Mouse (Mus musculus) heart, adult 18-20 months (tissue): ENCODE measurements around the gene Rnf10. TPM values are rescaled to one million over a fixed set of nuclear protein-coding genes. Genes with fewer than 3 reads are reported as not detected.

Experiments
- DNase-seq, 2 experiments: peaks; one replicate each; pipeline ENCODE4 v3.0.0; 2021 to 2022; ENCODE audit warnings: mixed read lengths in 1 of 2
- total RNA-seq, 2 experiments: library from RNA; stranded (reverse); gene quantifications; 2 replicates each; pipeline ENCODE4 v1.2.3; 2021

Gene Rnf10
- total RNA-seq, 2 experiments from 2014 or later: 373 to 434 TPM

DNA sequence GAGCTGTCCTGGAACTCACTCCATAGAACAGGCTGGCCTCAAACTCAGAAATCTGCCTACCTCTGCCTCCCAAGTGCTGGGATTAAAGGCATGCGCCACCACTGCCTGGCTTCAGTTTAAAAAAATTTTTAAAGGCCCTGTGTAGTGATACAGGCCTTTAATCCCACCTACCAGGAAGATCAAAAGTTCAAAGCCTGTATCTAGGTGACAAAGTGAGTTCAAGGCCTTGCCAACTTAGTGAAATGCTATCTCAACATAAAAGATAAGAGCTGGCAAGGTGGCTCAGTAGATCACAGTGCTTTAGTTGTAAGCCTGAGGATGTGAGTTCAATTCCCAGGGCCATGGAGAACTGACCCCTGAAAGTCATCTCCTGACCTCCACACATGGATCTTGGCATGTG is 5.4 kb upstream of the Rnf10 start:
- no peak for DNase-seq

DNA sequence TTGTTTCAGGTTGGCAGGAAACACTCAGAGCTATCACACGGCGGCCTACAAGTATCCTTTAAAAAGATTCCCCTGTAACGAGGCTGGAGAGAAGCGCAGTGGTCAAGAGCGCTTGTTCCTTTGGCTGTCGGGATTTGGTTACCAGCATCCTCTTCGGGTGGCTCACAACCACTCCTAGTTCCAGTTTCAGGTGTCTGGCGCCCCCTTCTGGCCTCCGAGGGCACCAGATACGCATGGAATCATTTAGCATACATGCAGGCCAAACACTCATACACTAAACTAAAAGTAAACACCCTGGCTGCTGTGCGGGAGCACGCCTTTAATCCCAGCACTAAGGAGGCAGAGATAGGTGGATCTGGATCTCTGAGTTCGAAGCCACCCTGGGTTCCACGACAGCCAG is 3.3 kb upstream of the Rnf10 start:
- DNase-seq: no peak

GRCm38 (mm10) chr5:115274771-115275170 is 2.1 kb upstream of the Rnf10 start:
- DNase-seq: no peak

DNA sequence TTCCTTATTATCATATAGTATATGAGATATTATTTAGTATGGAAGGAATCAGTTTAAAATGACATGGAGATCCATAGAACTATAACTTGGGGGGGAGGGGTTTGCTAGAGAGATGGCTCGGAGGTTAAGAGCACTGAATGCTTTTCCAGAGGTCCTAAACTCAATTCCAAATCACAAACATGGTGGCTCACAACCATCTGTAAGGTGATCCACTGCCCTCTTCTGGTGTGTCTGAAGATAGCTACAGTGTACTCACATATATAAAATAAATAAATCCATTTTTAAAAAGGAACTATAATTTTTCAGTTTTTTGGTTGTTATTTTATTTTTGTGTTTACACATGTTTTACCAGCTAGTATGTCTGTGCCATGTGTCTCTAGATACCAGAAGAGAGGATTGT is 1.7 kb upstream of the Rnf10 start:
- no peak for DNase-seq

GRCm38 (mm10) chr5:115273549-115274135 is 944 bp upstream of the Rnf10 start:
- no peak for DNase-seq

- DNase-seq: peak; percentile 20 to 59
These were observed 527 bp downstream of the Rnf10 start for GRCm38 (mm10) chr5:115271931-115272811.

- DNase-seq: no peak
These were observed 2.7 kb downstream of the Rnf10 start for GRCm38 (mm10) chr5:115269969-115270368.

- DNase-seq: peak; percentile 61 to 75
These were observed 4.4 kb downstream of the Rnf10 start for GRCm38 (mm10) chr5:115268266-115268665.

- DNase-seq: no peak
These were observed 5.1 kb downstream of the Rnf10 start for GRCm38 (mm10) chr5:115267469-115268045.

DNA sequence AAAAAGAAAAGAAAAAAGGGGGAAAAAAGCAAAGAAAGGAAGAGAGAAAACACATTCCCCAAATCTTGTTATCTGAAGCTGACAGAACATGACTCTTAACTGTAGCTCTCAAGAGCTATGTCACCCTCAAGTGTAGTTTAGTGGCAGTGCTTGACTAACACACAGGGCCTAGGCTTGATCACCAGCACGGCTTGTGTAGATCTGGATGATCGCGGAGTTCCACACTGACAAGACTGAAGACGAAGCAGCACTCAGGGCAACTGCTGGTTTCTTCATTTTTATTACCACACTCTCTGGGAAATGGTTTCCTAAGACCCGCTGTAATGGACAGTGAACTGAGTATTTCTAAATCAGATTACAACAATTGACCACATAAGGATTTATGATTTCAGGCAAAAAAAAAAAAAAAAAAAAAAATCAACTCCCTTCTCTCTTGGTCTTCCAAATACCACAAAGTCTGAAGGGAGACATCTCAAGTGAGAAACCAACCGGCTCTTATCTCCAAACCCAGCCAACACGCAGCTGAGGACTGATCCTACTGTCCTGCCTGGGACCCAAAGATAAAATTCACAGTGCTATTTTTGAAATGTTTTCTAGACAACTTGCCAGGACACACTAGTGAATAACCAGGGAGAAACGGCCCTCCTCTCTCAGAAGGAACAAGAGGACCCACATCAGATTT is 5.8 kb downstream of the Rnf10 start:
- DNase-seq: peak in 1 of 2 experiments; percentile 61

- DNase-seq: no peak
These were observed 6.4 kb downstream of the Rnf10 start for GRCm38 (mm10) chr5:115266340-115266739.

DNA sequence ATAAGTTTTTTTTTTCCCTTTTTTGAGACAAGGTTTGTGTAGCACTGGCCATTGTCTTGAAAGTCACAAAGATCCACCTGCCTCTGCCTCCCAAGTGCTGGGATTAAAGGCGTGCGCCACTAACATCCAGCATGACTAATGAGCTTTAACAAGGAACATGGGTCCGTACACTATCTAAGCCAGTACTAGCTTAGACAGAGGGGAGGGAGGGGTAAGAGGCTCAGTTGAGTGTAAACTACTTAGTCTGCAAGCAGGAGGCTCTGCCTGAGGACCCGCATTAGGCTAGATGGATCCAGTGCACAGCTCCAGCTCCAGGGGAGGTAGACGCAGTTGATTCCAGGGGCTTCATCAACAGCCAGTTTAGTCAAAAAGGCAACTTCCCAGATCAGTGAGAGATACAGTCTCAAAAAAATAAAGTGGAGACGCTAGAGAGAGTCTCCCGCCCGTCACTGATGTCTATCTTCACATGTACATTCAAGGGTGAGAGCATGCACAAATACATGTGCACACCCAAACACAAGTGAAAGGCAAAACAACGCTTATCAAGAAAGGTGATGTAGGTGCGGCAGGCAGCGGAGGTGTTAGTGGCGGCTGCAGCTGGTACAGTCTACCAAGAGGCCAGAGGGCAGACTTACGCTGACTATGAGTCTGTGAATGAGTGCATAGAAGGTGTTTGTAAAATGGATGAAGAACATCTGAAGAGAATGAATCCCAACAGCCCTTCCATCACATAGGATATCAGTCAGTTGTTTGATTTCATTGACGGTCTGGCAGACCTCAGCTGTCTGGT is 10.0 kb downstream of the Rnf10 start:
- no peak for DNase-seq

DNA sequence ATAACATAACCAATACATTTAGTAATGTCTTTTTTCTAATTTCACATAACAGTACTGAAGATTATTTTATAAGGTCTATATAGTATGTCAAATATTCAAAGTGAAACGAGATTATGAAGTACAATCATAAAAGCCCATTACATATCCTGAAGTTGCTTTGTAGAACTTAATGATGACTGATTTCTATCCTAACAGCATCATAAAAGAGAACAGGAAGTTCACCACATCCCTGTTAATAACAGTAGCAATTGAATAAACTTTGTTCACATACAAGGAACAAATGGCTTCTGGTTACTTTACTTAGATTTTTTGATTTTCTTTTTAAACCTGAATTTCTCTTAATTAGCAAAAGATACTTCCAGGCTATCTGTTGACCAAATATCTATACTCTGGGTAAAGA is 10.8 kb downstream of the Rnf10 start:
- no peak for DNase-seq

GRCm38 (mm10) chr5:115261141-115261540 is 11.6 kb downstream of the Rnf10 start:
- DNase-seq: no peak

- DNase-seq: peak in 1 of 2 experiments; percentile 41
These were observed 12.3 kb downstream of the Rnf10 start for GRCm38 (mm10) chr5:115260356-115260755.

- DNase-seq: no peak
These were observed 15.7 kb downstream of the Rnf10 start for GRCm38 (mm10) chr5:115256909-115257546.

GRCm38 (mm10) chr5:115255472-115255871 is 17.2 kb downstream of the Rnf10 start:
- DNase-seq: no peak

GRCm38 (mm10) chr5:115240191-115240590 is 32.5 kb downstream of the Rnf10 start:
- DNase-seq: no peak

GRCm38 (mm10) chr5:115238729-115239195 is 33.9 kb downstream of the Rnf10 start:
- DNase-seq: peak; percentile 44 to 51

DNA sequence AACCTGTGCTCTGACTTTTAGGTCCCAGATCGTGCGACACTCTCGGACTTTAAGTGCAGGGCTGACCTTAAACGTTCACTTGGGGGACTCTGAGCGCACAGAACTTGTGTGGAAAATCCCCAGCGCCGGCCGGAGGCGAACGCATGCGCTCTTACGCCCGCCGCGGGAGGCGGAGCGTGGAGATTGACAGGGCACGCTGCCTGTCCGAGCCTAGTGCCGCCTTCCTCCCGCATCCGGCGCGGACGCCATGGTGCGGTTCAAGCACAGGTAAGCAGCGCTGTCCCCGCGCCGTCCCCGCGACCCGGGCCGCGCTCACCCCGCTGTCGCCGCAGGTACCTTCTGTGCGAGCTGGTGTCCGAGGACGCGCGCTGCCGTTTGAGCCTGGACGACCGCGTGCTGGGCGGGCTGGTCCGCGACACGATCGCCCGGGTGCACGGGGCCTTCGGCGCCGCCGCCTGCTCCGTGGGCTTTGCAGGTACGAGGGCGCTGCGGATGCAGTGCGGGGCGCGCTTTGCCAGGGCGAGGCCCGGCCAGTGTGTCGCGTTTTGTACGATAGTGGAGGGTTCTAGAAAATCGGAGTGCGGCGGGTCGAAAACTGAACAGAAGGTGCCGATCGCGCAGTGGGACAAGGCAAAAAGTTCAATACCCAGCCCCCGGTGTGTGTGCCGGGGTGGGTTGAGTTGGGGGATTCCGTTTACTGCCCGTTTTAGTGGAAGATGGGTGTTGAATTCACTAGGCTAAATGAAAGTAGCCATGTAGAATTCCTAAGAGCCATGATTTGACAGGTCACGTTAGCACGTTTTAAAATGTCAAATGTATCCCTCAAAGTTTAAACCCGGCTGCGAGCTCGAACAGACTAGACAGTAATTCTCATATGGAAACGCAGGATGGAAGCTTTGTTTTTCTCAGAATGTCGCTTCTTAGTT is 34.6 kb downstream of the Rnf10 start:
- DNase-seq: peak; percentile 95 to 96
